Mouse (Mus musculus): Measurements from ENCODE around the gene Ash1l. TPM values are rescaled to one million over a fixed set of nuclear protein-coding genes. Genes with fewer than 3 reads are reported as not detected.

Gene Ash1l
- total RNA-seq (2012; rRNA removed): 9.6 and 10.3 TPM in 2 replicates
- polyA plus RNA-seq (2012; ENCODE audit: insufficient read depth in 1 of 2, insufficient read length in 2 of 2, low read depth in 1 of 2, low replicate concordance in 2 of 2, missing spikeins in 1 of 2): 10 to 100 TPM; 12.8 to 22.2 TPM

- peak within 1 kb of the TSS; percentile 96 for H3K9ac ChIP-seq (ENCODE audit: control insufficient read depth, low read depth, low read length, poor library complexity, severe bottlenecking)
- H3K9me3 ChIP-seq (replicated peaks; ENCODE audit: insufficient read depth, low read length): no peaks in the 10 kb centered on the region
- H3K4me3 ChIP-seq (ENCODE audit: control insufficient read depth in 1 of 2, insufficient read depth in 1 of 2, low read depth in 2 of 2, low read length in 2 of 2): peak within 1 kb of the TSS; percentile 96 to 97
- peak; percentile 91 for DNase-seq (ENCODE audit: low read depth, low spot score)
- H3K4me1 ChIP-seq (ENCODE audit: control insufficient read depth in 1 of 2, insufficient read depth in 2 of 2, low read length in 2 of 2): peaks cover 15 to 25% of the 10 kb centered on the region in 2 experiments
- no peaks in the 10 kb centered on the region for H3K27me3 ChIP-seq (ENCODE audit: control insufficient read depth in 1 of 2, insufficient read depth in 2 of 2, low read length in 2 of 2)
- peaks cover 84% of the 10 kb centered on the region for H3K79me2 ChIP-seq (ENCODE audit: control insufficient read depth, insufficient read depth, low read length, poor library complexity)
- peaks cover 0 to 43% of the 10 kb centered on the region in 2 experiments for H3K36me3 ChIP-seq (ENCODE audit: control insufficient read depth in 1 of 2, insufficient read depth in 2 of 2, low read length in 2 of 2)
- peak within 1 kb of the TSS; percentile 95 for H3K27ac ChIP-seq (ENCODE audit: control insufficient read depth, low read depth, low read length)
- TF ChIP-seq GATA1 (IDR thresholded peaks at IDR 0.05; ENCODE audit: low read depth, low read length) (no peak), MAFK (IDR thresholded peaks at IDR 0.05; ENCODE audit: borderline replicate concordance, low read depth, low read length) (no peak), POLR2AphosphoS2 (IDR thresholded peaks at IDR 0.05; ENCODE audit: low read length) (no peak), MYC (IDR thresholded peaks at IDR 0.05; ENCODE audit: low read depth, low read length) (peak; percentile 9; the same call in 1 of the 2 replicates), ELF1 (IDR thresholded peaks at IDR 0.05; ENCODE audit: low read depth, low read length) (no peak), MYB (IDR thresholded peaks at IDR 0.05; ENCODE audit: low read depth, low read length) (no peak), TCF12 (IDR thresholded peaks at IDR 0.05; ENCODE audit: low read depth, low read length) (peak; percentile 19; the same call in 1 of the 2 replicates), ZMIZ1 (IDR thresholded peaks at IDR 0.05; ENCODE audit: low read depth, low read length) (no peak; the same call in 1 of the 2 replicates), MXI1 (IDR thresholded peaks at IDR 0.05; ENCODE audit: low read depth, low read length) (peak; percentile 22; the same call in 1 of the 2 replicates), MAX (IDR thresholded peaks at IDR 0.05; ENCODE audit: low read length) (no peak), ZC3H11A (IDR thresholded peaks at IDR 0.05; ENCODE audit: low read depth, low read length) (no peak), RAD21 (IDR thresholded peaks at IDR 0.05; ENCODE audit: low read depth, low read length) (no peak), HCFC1 (IDR thresholded peaks at IDR 0.05; ENCODE audit: low read depth, low read length) (peak; percentile 47), CTCF (IDR thresholded peaks at IDR 0.05 in 2 of 3, conservative IDR thresholded peaks at IDR 0.05 in 1 of 3; ENCODE audit: control insufficient read depth in 1 of 3, insufficient read depth in 1 of 3, low read depth in 2 of 3, low read length in 3 of 3, poor library complexity in 1 of 3, severe bottlenecking in 1 of 3) (0 out of 6 replicates have a peak, but pooled peaks of 2 of the 3 experiments have one; percentile 8 to 12), GABPA (IDR thresholded peaks at IDR 0.05; ENCODE audit: low read depth, low read length) (no peak), MEF2A (IDR thresholded peaks at IDR 0.05; ENCODE audit: extremely low read depth, insufficient replicate concordance, low read depth, low read length, poor library complexity, severe bottlenecking) (no peak), TAL1 (IDR thresholded peaks at IDR 0.05; ENCODE audit: low read length) (no peak), ZKSCAN1 (IDR thresholded peaks at IDR 0.05; ENCODE audit: low read depth, low read length) (no peak), NRF1 (IDR thresholded peaks at IDR 0.05; ENCODE audit: insufficient read depth, low read depth, low read length, poor library complexity, severe bottlenecking) (no peak), TBP (IDR thresholded peaks at IDR 0.05; ENCODE audit: low read depth, low read length) (no peak; the same call in 1 of the 2 replicates), CHD2 (IDR thresholded peaks at IDR 0.05; ENCODE audit: low read length) (no peak), EP300 (IDR thresholded peaks at IDR 0.05; ENCODE audit: low read depth in 1 of 2, low read length in 2 of 2) (no peak; a peak in 1 of 4 replicates), JUND (IDR thresholded peaks at IDR 0.05; ENCODE audit: low read depth, low read length) (no peak), POLR2A (IDR thresholded peaks at IDR 0.05; ENCODE audit: control insufficient read depth in 1 of 2, insufficient read depth in 1 of 2, low read depth in 1 of 2, low read length in 2 of 2, poor library complexity in 1 of 2) (peak; percentile 41 to 76; a peak in 2 of 4 replicates), KAT2A (conservative IDR thresholded peaks at IDR 0.05; ENCODE audit: low read depth, low read length) (no peak; the same call in 1 of the 2 replicates), MAZ (IDR thresholded peaks at IDR 0.05; ENCODE audit: low read depth, low read length) (peak; percentile 15), POLR2AphosphoS5 (IDR thresholded peaks at IDR 0.05; ENCODE audit: borderline replicate concordance, low read depth, low read length) (no peak), E2F4 (IDR thresholded peaks at IDR 0.05; ENCODE audit: borderline replicate concordance, low read depth, low read length) (no peak), ETS1 (IDR thresholded peaks at IDR 0.05; ENCODE audit: low read depth, low read length) (no peak), UBTF (IDR thresholded peaks at IDR 0.05; ENCODE audit: borderline replicate concordance, insufficient read depth, low read depth, low read length) (peak; percentile 62; the same call in 1 of the 2 replicates), BHLHE40 (IDR thresholded peaks at IDR 0.05; ENCODE audit: borderline replicate concordance, low read depth, low read length) (no peak), SMC3 (IDR thresholded peaks at IDR 0.05; ENCODE audit: low read depth, low read length) (no peak), USF1 (IDR thresholded peaks at IDR 0.05; ENCODE audit: low read depth, low read length) (no peak), RCOR1 (IDR thresholded peaks at IDR 0.05; ENCODE audit: low read depth, low read length) (0 out of 2 replicates have a peak, but pooled peaks have one; percentile 5), USF2 (IDR thresholded peaks at IDR 0.05; ENCODE audit: borderline replicate concordance in 1 of 2, insufficient read depth in 1 of 2, low read depth in 1 of 2, low read length in 2 of 2) (no peak)
These were observed at the start of gene Ash1l, which contains the start of gene Dap3 for GRCm38 (mm10) chr3:88950576-88951326. TSS of gene Ash1l (plus strand) at chr3:88950622. TSS of gene Dap3 (minus strand) at chr3:88951181.
